Mouse (Mus musculus): Measurements from ENCODE around the gene Iqca.

The Iqca gene

GRCm38 (mm10) chr1:90060599-90060998 lies 92.6 kb downstream of the Iqca start:
- DNase-seq (ENCODE audit: low spot score in 2 of 2): peak; percentile 29 to 65

- no peak for DNase-seq (ENCODE audit: low spot score in 2 of 2)
Observed at GRCm38 (mm10) chr1:90060054-90060453, 93.1 kb downstream of the Iqca start.

- peak; percentile 20 to 22 for DNase-seq (ENCODE audit: low spot score in 2 of 2)
Observed at GRCm38 (mm10) chr1:90054991-90055390, 98.2 kb downstream of the Iqca start.

- peak in 1 of 2 experiments; percentile 27 for DNase-seq (ENCODE audit: low spot score in 2 of 2)
Observed at GRCm38 (mm10) chr1:90051347-90051746, 101.9 kb downstream of the Iqca start.

GRCm38 (mm10) chr1:90050046-90050739 lies 103.0 kb downstream of the Iqca start:
- DNase-seq (ENCODE audit: low spot score in 2 of 2): no peak

- DNase-seq (ENCODE audit: low spot score in 2 of 2): no peak
Observed at GRCm38 (mm10) chr1:90028305-90028704, 124.9 kb downstream of the Iqca start.

- DNase-seq (ENCODE audit: low spot score in 2 of 2): no peak
Observed at GRCm38 (mm10) chr1:90026945-90027344, 126.3 kb downstream of the Iqca start.

- DNase-seq (ENCODE audit: low spot score in 2 of 2): no peak
Observed at GRCm38 (mm10) chr1:90020336-90020735, 132.9 kb downstream of the Iqca start.

GRCm38 (mm10) chr1:90018071-90018470 lies 135.1 kb downstream of the Iqca start:
- DNase-seq (ENCODE audit: low spot score in 2 of 2): no peak

- no peak for DNase-seq (ENCODE audit: low spot score in 2 of 2)
Observed at GRCm38 (mm10) chr1:90014446-90014845, 138.8 kb downstream of the Iqca start, which contains the start of gene Asb18. Asb18 (minus strand) TSS chr1:90014666.

- no peak for DNase-seq (ENCODE audit: low spot score in 2 of 2)
Observed at GRCm38 (mm10) chr1:90013273-90013672, 139.9 kb downstream of the Iqca start.

GRCm38 (mm10) chr1:90012850-90013249 lies 140.4 kb downstream of the Iqca start:
- DNase-seq (ENCODE audit: low spot score in 2 of 2): no peak

GRCm38 (mm10) chr1:90012168-90012567 lies 141.0 kb downstream of the Iqca start:
- no peak for DNase-seq (ENCODE audit: low spot score in 2 of 2)

GRCm38 (mm10) chr1:90010077-90010476 lies 143.1 kb downstream of the Iqca start:
- no peak for DNase-seq (ENCODE audit: low spot score in 2 of 2)

- DNase-seq (ENCODE audit: low spot score in 2 of 2): no peak
Observed at GRCm38 (mm10) chr1:90009188-90009587, 144.0 kb downstream of the Iqca start.

GRCm38 (mm10) chr1:90006666-90007065 lies 146.5 kb downstream of the Iqca start:
- DNase-seq (ENCODE audit: low spot score in 2 of 2): peak in 1 of 2 experiments; percentile 25

GRCm38 (mm10) chr1:90000981-90001380 lies 152.2 kb downstream of the Iqca start:
- DNase-seq (ENCODE audit: low spot score in 2 of 2): no peak

GRCm38 (mm10) chr1:89999858-90000257 lies 153.3 kb downstream of the Iqca start:
- no peak for DNase-seq (ENCODE audit: low spot score in 2 of 2)

- no peak for DNase-seq (ENCODE audit: low spot score in 2 of 2)
Observed at GRCm38 (mm10) chr1:89998696-89999095, 154.5 kb downstream of the Iqca start.

- DNase-seq (ENCODE audit: low spot score in 2 of 2): no peak
Observed at GRCm38 (mm10) chr1:89998076-89998475, 155.1 kb downstream of the Iqca start.

- no peak for DNase-seq (ENCODE audit: low spot score in 2 of 2)
Observed at GRCm38 (mm10) chr1:89992256-89992655, 160.9 kb downstream of the Iqca start.
